Mouse (Mus musculus) C2C12 (cell line): ENCODE measurements at regions not wholly inside any gene's neighbourhood (a gene's known extent, or its start where the extent isn't known, plus 50 kb on each side); places are given as distances from the start of the nearest gene placed in this dataset.

Experiments used
- CTCF ChIP-seq: IDR thresholded peaks from one replicate; pipeline ENCODE4 v1.5.1; 2011; ENCODE audit not compliant: control insufficient read depth, insufficient read depth, insufficient read length
- USF1 ChIP-seq: IDR thresholded peaks from one replicate; pipeline ENCODE4 v1.6.1; 2011; ENCODE audit warnings: low read depth, mild to moderate bottlenecking, control low read depth, moderate library complexity

DNA sequence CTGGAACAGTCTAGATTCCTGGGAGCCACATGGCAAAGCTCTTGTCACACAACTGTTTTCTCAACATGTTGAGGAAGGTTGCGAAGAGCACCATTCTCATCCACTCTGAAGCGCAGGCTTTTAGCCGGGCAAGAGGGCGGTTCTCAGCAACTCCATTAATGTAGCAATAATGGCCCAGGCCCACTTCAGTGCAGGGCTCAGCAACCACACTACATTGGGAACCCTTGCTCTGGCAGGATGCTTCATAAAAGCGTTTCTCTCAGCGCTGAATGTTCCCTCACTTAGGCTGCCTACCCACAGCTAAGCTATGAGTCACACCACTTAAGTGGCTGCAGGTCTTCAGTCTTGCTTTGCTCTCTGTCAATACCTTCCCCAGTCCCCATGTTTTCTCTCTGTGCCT lies 102.2 kb upstream of the Oxgr1 start:
- no peak for TF ChIP-seq CTCF
- TF ChIP-seq USF1 = no peak
